Mouse (Mus musculus) cerebellum, adult 11 months (tissue): ENCODE measurements around the gene Galk1.

ENCODE experiments used
- DNase-seq: peaks from one replicate; pipeline ENCODE4 v3.0.0; 2022

The Galk1 gene

DNA sequence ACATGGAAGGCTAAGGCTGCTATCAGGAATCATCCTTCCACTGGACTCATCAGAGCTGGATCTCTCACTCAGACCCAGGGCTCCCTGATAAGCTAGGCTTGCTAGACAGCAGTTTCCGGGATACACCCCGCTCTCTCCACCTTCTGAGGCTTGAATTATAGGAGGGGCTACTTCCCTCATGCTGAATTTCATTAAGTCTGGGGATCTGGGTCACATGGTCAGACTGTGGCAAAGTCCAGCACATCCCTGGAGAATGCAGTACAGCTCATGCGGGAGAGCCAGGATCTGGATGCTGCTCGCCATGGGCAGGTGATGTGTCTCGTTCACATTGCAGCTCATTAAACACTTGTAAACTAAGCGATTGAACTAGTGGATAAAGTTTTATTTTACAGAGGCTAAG lies 41.5 kb downstream of the Galk1 start:
- DNase-seq: no peak

DNA sequence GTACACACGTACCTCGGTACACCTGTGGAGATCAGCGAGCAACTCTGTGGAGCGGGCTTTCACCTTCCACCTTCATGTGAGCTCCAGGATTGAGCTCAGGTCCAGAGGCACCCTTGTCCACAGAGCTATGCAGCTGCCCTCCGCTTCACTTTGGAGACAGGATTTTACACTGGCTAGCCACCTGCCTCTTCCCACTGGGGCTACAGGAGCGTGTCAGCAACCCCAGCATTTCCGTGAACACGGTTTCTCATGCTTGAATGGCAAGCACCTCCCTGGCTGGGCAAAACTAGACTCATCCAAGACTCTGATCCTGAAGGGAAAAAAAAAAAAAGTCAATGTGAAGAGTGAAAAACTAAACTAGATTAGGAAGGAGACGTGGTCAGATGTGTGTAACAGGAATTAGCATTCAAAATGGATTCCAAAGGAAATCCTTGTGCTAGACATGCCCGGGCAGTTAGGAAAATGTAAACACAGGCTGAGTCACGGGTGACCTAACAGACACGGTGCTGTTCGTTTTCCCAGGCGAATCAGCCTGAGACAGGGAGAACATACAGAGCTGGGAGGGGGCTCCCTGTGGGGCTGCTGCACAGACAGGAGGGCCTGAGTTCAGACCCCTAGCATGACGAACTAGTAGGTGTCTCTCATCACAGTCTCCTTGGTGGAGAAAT lies 42.4 kb downstream of the Galk1 start:
- no peak for DNase-seq

DNA sequence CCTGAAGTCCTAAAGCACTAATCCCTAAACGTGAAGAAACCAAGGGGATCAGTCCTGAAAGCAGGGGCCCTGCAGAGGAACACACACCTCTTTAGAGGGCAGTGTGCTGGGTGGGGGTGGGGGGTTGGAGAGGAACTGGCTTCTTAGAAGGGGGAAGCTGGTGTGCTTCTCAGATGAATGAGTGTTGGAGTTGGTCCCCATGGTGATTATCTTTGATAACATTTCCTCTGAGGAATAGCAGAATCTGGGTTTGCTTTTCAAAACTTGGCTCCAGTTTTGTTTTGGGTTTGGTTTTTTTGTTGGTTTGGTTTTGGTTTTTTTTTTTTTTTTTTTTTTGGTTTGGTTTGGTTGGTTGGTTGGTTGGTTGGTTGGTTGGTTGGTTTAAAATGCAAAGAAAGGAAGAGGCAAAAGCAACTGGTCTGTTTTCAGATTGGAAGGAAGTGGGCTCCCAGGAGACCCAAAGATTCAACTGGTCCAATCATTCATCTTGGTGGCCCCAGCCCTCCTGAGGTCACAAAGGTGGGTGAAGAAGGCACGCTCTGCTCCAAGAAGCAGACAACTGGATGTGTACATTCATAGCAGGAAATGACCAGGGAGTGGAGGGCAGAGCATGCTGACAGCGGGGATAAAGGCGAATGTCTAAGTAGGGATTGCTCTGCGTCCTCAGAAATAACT lies 43.7 kb downstream of the Galk1 start:
- no peak for DNase-seq

DNA sequence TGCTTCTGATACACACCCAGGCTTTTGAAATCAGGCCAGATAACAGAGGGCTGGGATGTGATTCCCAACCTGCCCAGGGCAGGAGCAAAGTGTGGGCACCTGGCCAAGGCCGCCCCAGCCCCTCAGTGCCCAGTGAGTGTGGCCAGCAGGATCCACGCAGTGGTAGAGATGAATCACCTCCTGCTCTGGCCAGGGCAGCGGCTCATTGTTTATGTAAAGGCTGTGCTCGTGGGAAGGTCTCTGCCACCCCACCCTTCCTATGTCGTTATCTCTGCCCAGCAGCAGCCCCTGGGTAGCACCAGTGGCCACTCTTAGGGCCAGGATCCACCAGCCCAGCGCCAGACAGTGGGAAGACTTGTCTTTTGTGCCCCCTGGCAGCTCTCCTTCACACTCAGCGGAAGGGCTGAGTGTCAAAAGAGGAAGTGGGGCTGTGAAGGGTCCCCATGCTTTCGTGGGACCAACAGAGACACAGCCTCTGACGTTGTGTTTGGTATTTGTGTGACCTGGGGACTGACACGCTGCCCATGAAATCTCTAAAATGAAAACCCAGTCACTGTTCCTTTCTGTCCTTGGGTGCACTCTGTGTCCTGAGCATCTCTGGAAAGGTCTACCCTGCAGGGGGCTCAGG lies 47.4 kb downstream of the Galk1 start:
- DNase-seq: no peak

DNA sequence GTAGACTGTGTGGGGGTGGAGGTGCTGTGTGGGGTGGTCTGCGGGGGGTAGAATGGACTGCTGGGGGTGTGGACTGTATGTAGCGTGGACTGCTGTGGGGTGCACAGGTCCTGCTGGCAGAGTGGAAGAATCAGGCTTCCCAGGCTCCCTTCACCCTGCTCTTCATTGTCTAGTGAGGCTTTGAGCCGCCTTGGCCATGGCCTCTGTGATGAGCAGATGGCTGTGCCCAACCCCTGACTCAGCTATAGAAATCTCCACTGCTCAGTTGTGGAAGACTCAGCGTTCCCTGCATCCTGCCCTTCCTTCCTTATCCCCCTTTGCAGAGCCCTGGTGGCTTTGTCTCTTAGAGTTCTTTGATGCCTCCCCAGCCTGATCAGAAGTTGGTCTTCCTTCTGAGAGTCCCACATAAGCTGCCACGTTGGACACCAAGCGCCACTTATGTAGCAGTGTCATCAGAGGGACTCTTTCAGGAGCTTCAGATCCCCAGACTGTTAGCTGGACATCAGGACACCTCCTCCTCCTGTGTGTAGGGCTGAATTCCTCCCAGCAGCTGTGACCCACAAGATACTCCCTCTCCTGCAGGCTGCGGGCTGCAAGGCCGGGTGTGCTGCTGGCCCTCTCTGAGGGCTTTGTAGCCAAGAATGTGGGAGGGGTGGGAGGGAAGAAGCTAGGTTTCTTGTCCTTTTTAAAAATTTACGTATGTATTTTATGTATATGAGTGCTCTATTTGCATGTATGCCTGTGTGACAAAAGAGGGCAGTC lies 49.7 kb downstream of the Galk1 start:
- DNase-seq: no peak

DNA sequence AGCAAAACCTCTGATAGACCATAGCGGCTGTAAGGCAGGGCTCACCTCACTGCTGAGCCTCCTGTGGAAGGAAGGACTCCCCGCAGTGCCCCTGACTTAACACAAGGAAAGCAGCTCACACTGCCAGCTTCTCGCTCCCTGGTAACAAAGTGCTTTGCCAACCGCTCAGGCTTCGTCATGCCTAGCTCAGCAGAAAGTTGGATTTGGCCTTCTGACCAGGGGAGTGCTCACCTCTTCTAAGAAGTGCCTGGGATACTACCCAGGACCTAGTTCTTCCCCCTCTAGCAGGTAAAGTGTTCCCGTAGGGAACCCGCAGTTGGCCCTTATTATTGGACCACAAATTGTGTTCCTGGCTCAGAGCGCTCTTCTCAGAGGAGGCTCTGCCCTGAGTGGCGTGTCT lies 53.5 kb downstream of the Galk1 start:
- DNase-seq: no peak
